Mouse (Mus musculus) neural tube, embryonic 15.5 days (tissue): ENCODE results near the gene Taf12. TPM values are rescaled to one million over a fixed set of nuclear protein-coding genes. Genes with fewer than 3 reads are reported as not detected.
A peak's percentile ranks its signal among the peaks of the same experiment; 100 is the strongest.

ENCODE experiments used
- ATAC-seq: fragments of 200-750 bp; cut with Nextera tagmentation; 2 replicates; pipeline ENCODE4 v1.8.0; 2017; ENCODE audit warnings: mild to moderate bottlenecking, moderate TSS enrichment, moderate library complexity; ENCODE audit not compliant: low FRiP score
- H3K27ac ChIP-seq: fragments of 300-500 bp; sonication (generic); replicated peaks from 2 replicates; pipeline ENCODE4 v1.5.1; 2015; ENCODE audit warnings: mild to moderate bottlenecking, inconsistent platforms
- H3K27me3 ChIP-seq: fragments of 300-500 bp; sonication (generic); replicated peaks from 2 replicates; pipeline ENCODE4 v1.6.1; 2015; ENCODE audit warnings: inconsistent platforms
- H3K36me3 ChIP-seq: fragments of 300-500 bp; sonication (generic); 2 replicates; pipeline ENCODE4 v1.6.1; 2015; ENCODE audit warnings: inconsistent platforms
- H3K4me1 ChIP-seq: fragments of 300-500 bp; sonication (generic); 2 replicates; pipeline ENCODE4 v1.6.1; 2015; ENCODE audit warnings: inconsistent platforms
- H3K4me2 ChIP-seq: fragments of 300-500 bp; sonication (generic); 2 replicates; pipeline ENCODE4 v1.6.1; 2015; ENCODE audit warnings: inconsistent platforms, mild to moderate bottlenecking, moderate library complexity
- H3K4me3 ChIP-seq: fragments of 300-500 bp; sonication (generic); replicated peaks from 2 replicates; pipeline ENCODE4 v1.5.1; 2015; ENCODE audit warnings: mild to moderate bottlenecking, inconsistent platforms
- H3K9ac ChIP-seq: fragments of 300-500 bp; sonication (generic); replicated peaks from 2 replicates; pipeline ENCODE4 v1.6.1; 2015; ENCODE audit warnings: mild to moderate bottlenecking, inconsistent platforms
- H3K9me3 ChIP-seq: fragments of 300-500 bp; sonication (generic); replicated peaks from 2 replicates; pipeline ENCODE4 v1.6.1; 2016; ENCODE audit warnings: inconsistent platforms
- WGBS: fragments of 180-500 bp; shearing (Covaris S2); methylation state at CpG from one replicate; pipeline ENCODE4 v1.1.7; 2015; ENCODE audit warnings: mixed read lengths; 5-methylcytosine and 5-hydroxymethylcytosine counted together
- polyA plus RNA-seq: library from polyadenylated mRNA; unstranded; fragments of >200 nt; fragmentation: Nextera tagmentation; extraction: Ambion mirVana; gene quantifications from 2 replicates; pipeline ENCODE4 v1.2.1, GENCODE M21; 2015

Taf12 gene
- polyA plus RNA-seq, 1 experiment from 2014 or later = 36.5 TPM

GRCm38 (mm10) chr4:132256384-132256783, 17.8 kb upstream of the Taf12 start:
- Histone ChIP-seq H3K27me3 (no peaks in the 10 kb centered on the region), H3K4me3 (no peak overlapping the region), H3K9me3 (no peaks in the 10 kb centered on the region), H3K27ac (no peak overlapping the region), H3K4me1 (peaks cover 22% of the 10 kb centered on the region), H3K36me3 (peaks cover 4% of the 10 kb centered on the region), H3K4me2 (no peak overlapping the region), H3K9ac (no peak overlapping the region)
- no peak for ATAC-seq
- WGBS = 95% methylated on average over 3 of the region's 3 CpGs

- Histone ChIP-seq H3K4me2 (peak overlapping the region; percentile 77; the same call in 1 of the 2 replicates), H3K27ac (no peak overlapping the region), H3K9ac (no peak overlapping the region), H3K27me3 (no peaks in the 10 kb centered on the region), H3K4me1 (peaks cover 30% of the 10 kb centered on the region), H3K9me3 (no peaks in the 10 kb centered on the region), H3K36me3 (no peaks in the 10 kb centered on the region), H3K4me3 (no peak overlapping the region)
- no peak for ATAC-seq
- 79% methylated on average over 4 of the region's 4 CpGs for WGBS
These were observed 14.9 kb upstream of the Taf12 start for GRCm38 (mm10) chr4:132259248-132259647.

- WGBS = 3% methylated on average over 52 of the region's 64 CpGs
These were observed 13.5 kb upstream of the Taf12 start for GRCm38 (mm10) chr4:132260404-132261379.

GRCm38 (mm10) chr4:132261514-132262357, 12.4 kb upstream of the Taf12 start, which contains the start of gene Gmeb1:
Gmeb1 (minus strand) TSS chr4:132261602.
- H3K27me3 ChIP-seq = no peaks in the 10 kb centered on the region
- no peaks in the 10 kb centered on the region for H3K36me3 ChIP-seq
- H3K4me2 ChIP-seq = peak within 1 kb of the TSS; percentile 77
- peaks cover 30% of the 10 kb centered on the region for H3K4me1 ChIP-seq
- H3K4me3 ChIP-seq = peak within 1 kb of the TSS; percentile 60
- peak within 1 kb of the TSS; percentile 80 for H3K9ac ChIP-seq
- 18% methylated on average over 38 of the region's 49 CpGs for WGBS
- no peaks in the 10 kb centered on the region for H3K9me3 ChIP-seq
- ATAC-seq = peak; percentile 93
- peak within 1 kb of the TSS; percentile 89 for H3K27ac ChIP-seq

More at GRCm38 (mm10) chr4:132260404-132261379, 13.5 kb upstream of the Taf12 start:
- no peaks in the 10 kb centered on the region for H3K27me3 ChIP-seq
- H3K4me3 ChIP-seq = peak overlapping the region; percentile 60
- no peaks in the 10 kb centered on the region for H3K9me3 ChIP-seq
- peak overlapping the region; percentile 77 for H3K4me2 ChIP-seq
- H3K36me3 ChIP-seq = no peaks in the 10 kb centered on the region
- peaks cover 30% of the 10 kb centered on the region for H3K4me1 ChIP-seq
- peak overlapping the region; percentile 89 for H3K27ac ChIP-seq
- ATAC-seq = peak; percentile 77
- H3K9ac ChIP-seq = peak overlapping the region; percentile 80

GRCm38 (mm10) chr4:132262358-132262616, 11.9 kb upstream of the Taf12 start:
- Histone ChIP-seq H3K9ac (peak overlapping the region; percentile 80; the same call in 1 of the 2 replicates), H3K27me3 (no peaks in the 10 kb centered on the region), H3K4me1 (peaks cover 30% of the 10 kb centered on the region), H3K36me3 (no peaks in the 10 kb centered on the region), H3K9me3 (no peaks in the 10 kb centered on the region), H3K27ac (no peak overlapping the region; the same call in 1 of the 2 replicates), H3K4me3 (peak overlapping the region; percentile 60; the same call in 1 of the 2 replicates), H3K4me2 (peak overlapping the region; percentile 77)
- no peak for ATAC-seq
- 83% methylated on average over 5 of the region's 5 CpGs for WGBS

- no peak for ATAC-seq
- Histone ChIP-seq H3K4me2 (no peak overlapping the region), H3K27me3 (no peaks in the 10 kb centered on the region), H3K9me3 (no peaks in the 10 kb centered on the region), H3K27ac (no peak overlapping the region), H3K4me1 (peaks cover 30% of the 10 kb centered on the region), H3K9ac (no peak overlapping the region), H3K36me3 (no peaks in the 10 kb centered on the region), H3K4me3 (no peak overlapping the region)
- 97% methylated on average over 7 of the region's 7 CpGs for WGBS
These were observed 10.9 kb upstream of the Taf12 start for GRCm38 (mm10) chr4:132263313-132263712.

GRCm38 (mm10) chr4:132266835-132267349, 7.3 kb upstream of the Taf12 start:
- no peak for ATAC-seq
- H3K4me3 ChIP-seq = no peak overlapping the region
- no peaks in the 10 kb centered on the region for H3K36me3 ChIP-seq
- no peak overlapping the region for H3K27ac ChIP-seq
- no peak overlapping the region for H3K4me2 ChIP-seq
- 85% methylated on average over 3 of the region's 3 CpGs for WGBS
- peaks cover 9% of the 10 kb centered on the region for H3K4me1 ChIP-seq
- no peaks in the 10 kb centered on the region for H3K27me3 ChIP-seq
- H3K9me3 ChIP-seq = no peaks in the 10 kb centered on the region
- H3K9ac ChIP-seq = no peak overlapping the region

- WGBS = 14% methylated on average over 6 of the region's 6 CpGs
- Histone ChIP-seq H3K36me3 (no peaks in the 10 kb centered on the region), H3K27me3 (no peaks in the 10 kb centered on the region), H3K4me3 (no peak overlapping the region), H3K4me2 (peak overlapping the region; percentile 60; the same call in 1 of the 2 replicates), H3K27ac (peak overlapping the region; percentile 95), H3K4me1 (peaks cover 15% of the 10 kb centered on the region), H3K9me3 (no peaks in the 10 kb centered on the region), H3K9ac (no peak overlapping the region)
- no peak for ATAC-seq
These were observed 5.1 kb upstream of the Taf12 start for GRCm38 (mm10) chr4:132268871-132269739.

GRCm38 (mm10) chr4:132269740-132270560, 4.2 kb upstream of the Taf12 start:
- H3K4me2 ChIP-seq = peak overlapping the region; percentile 60
- peaks cover 17% of the 10 kb centered on the region for H3K4me1 ChIP-seq
- H3K27me3 ChIP-seq = no peaks in the 10 kb centered on the region
- under 1% methylated on average over 35 of the region's 35 CpGs for WGBS
- H3K27ac ChIP-seq = peak overlapping the region; percentile 95
- H3K36me3 ChIP-seq = no peaks in the 10 kb centered on the region
- H3K9me3 ChIP-seq = no peaks in the 10 kb centered on the region
- peak; percentile 73 for ATAC-seq
- peak overlapping the region; percentile 36 for H3K4me3 ChIP-seq
- H3K9ac ChIP-seq = peak overlapping the region; percentile 51

GRCm38 (mm10) chr4:132273166-132273565, 1.0 kb upstream of the Taf12 start:
- WGBS = 66% methylated on average over 2 of the region's 2 CpGs
- Histone ChIP-seq H3K36me3 (no peaks in the 10 kb centered on the region), H3K9ac (peak overlapping the region; percentile 67), H3K27me3 (no peaks in the 10 kb centered on the region), H3K4me2 (peak overlapping the region; percentile 81), H3K9me3 (no peaks in the 10 kb centered on the region), H3K4me3 (peak overlapping the region; percentile 54), H3K27ac (no peak overlapping the region; the same call in 1 of the 2 replicates), H3K4me1 (peaks cover 28% of the 10 kb centered on the region)
- ATAC-seq = no peak
